Mouse (Mus musculus) ovary, adult 18-20 months (tissue): ENCODE results near the gene Tifab.
A peak's percentile ranks its signal among the peaks of the same experiment; 100 is the strongest.
"Not testable (repeated sequence)": the region's sequence is repeated elsewhere in the genome, so short reads cannot be mapped to it uniquely, and the experiment has no call there.

Source experiments
- DNase-seq: peaks from one replicate; pipeline ENCODE4 v3.0.0; 2022; ENCODE audit warnings: low spot score, mixed read lengths

The Tifab gene

GRCm38 (mm10) chr13:56178416-56179035 is at the start of gene Tifab:
Gene Tifab (minus strand): TSS chr13:56178885.
- DNase-seq, result no peak

GRCm38 (mm10) chr13:56226175-56226954 is 47.7 kb upstream of the Tifab start:
- DNase-seq, result no peak

- DNase-seq, result no peak
These were observed 44.9 kb upstream of the Tifab start for GRCm38 (mm10) chr13:56223625-56224024.

GRCm38 (mm10) chr13:56222849-56223246 is 44.2 kb upstream of the Tifab start:
- no peak for DNase-seq

- DNase-seq, result no peak
These were observed 43.5 kb upstream of the Tifab start for GRCm38 (mm10) chr13:56221995-56222848.

GRCm38 (mm10) chr13:56221129-56221910 is 42.6 kb upstream of the Tifab start:
- no peak for DNase-seq

- DNase-seq, result no peak
These were observed 40.6 kb upstream of the Tifab start for GRCm38 (mm10) chr13:56219254-56219653.

GRCm38 (mm10) chr13:56216090-56216489 is 37.4 kb upstream of the Tifab start:
- no peak for DNase-seq

GRCm38 (mm10) chr13:56214633-56215032 is 35.9 kb upstream of the Tifab start:
- no peak for DNase-seq

- no peak for DNase-seq
These were observed 30.4 kb upstream of the Tifab start for GRCm38 (mm10) chr13:56209067-56209411.

- no peak for DNase-seq
These were observed 29.8 kb upstream of the Tifab start for GRCm38 (mm10) chr13:56208225-56209066.

GRCm38 (mm10) chr13:56199506-56199905 is 20.8 kb upstream of the Tifab start:
- no peak for DNase-seq

- peak; percentile 72 for DNase-seq
These were observed 19.0 kb upstream of the Tifab start for GRCm38 (mm10) chr13:56197473-56198266.

- DNase-seq, result no peak
These were observed 18.3 kb upstream of the Tifab start for GRCm38 (mm10) chr13:56197031-56197430.

GRCm38 (mm10) chr13:56195824-56196223 is 17.1 kb upstream of the Tifab start:
- not testable (repeated sequence) for DNase-seq

- not testable (repeated sequence) for DNase-seq
These were observed 15.5 kb upstream of the Tifab start for GRCm38 (mm10) chr13:56194181-56194580.

- no peak for DNase-seq
These were observed 12.5 kb upstream of the Tifab start for GRCm38 (mm10) chr13:56191225-56191624.

GRCm38 (mm10) chr13:56189688-56190087 is 11.0 kb upstream of the Tifab start:
- DNase-seq, result no peak

GRCm38 (mm10) chr13:56183687-56184086 is 5.0 kb upstream of the Tifab start:
- DNase-seq, result no peak

GRCm38 (mm10) chr13:56181424-56181823 is 2.7 kb upstream of the Tifab start:
- DNase-seq, result no peak
